Mouse (Mus musculus) small intestine, adult 2 months (tissue): Measurements from ENCODE around the gene Lmo1.

ENCODE experiments used
- CTCF ChIP-seq: fragments of 200-500 bp; IDR thresholded peaks from 2 replicates; pipeline ENCODE4 v1.5.1; 2012; ENCODE audit warnings: low read depth, mild to moderate bottlenecking, control low read depth, inconsistent platforms, low read length, moderate library complexity, mixed read lengths; ENCODE audit not compliant: insufficient replicate concordance, insufficient read length; ENCODE audit errors: extremely low read depth
- POLR2A ChIP-seq: fragments of 200-500 bp; IDR thresholded peaks from 2 replicates; pipeline ENCODE4 v1.6.1; 2012; ENCODE audit warnings: low read depth, mild to moderate bottlenecking, control low read depth, inconsistent platforms, low read length, moderate library complexity

- no peak for TF ChIP-seq CTCF
- no peak for TF ChIP-seq POLR2A
These were observed 19.8 kb upstream of the Lmo1 start for GRCm38 (mm10) chr7:109194850-109195249.
